Mouse (Mus musculus) spleen, adult 2 months (tissue): ENCODE measurements around the gene Cmtr1. TPM values are rescaled to one million over a fixed set of nuclear protein-coding genes. Genes with fewer than 3 reads are reported as not detected.
"Not testable (repeated sequence)": the region's sequence is repeated elsewhere in the genome, so short reads cannot be mapped to it uniquely, and the experiment has no call there.

Source experiments
- DNase-seq, 2 experiments: peaks; one replicate each; pipeline versions ENCODE4 v3.0.0 to v3.0.0-alpha.2; 2012 to 2021; ENCODE audit warnings: low spot score in 2 of 2, low read depth in 1 of 2
- H3K27ac ChIP-seq: fragments of 200-500 bp; 2 replicates; pipeline ENCODE4 v1.5.1; 2012; ENCODE audit warnings: low read length, inconsistent platforms; ENCODE audit not compliant: insufficient read depth
- H3K27me3 ChIP-seq: fragments of 200-500 bp; 2 replicates; pipeline ENCODE4 v1.6.1; 2012; ENCODE audit warnings: mild to moderate bottlenecking, moderate library complexity, low read length, inconsistent platforms; ENCODE audit not compliant: control insufficient read depth, insufficient read depth
- H3K36me3 ChIP-seq: fragments of 200-500 bp; 2 replicates; pipeline ENCODE4 v1.6.1; 2012; ENCODE audit warnings: mild to moderate bottlenecking, low read length, inconsistent platforms; ENCODE audit not compliant: control insufficient read depth, insufficient read depth
- H3K4me1 ChIP-seq: fragments of 200-500 bp; 2 replicates; pipeline ENCODE4 v1.6.1; 2011; ENCODE audit warnings: inconsistent platforms; ENCODE audit not compliant: control insufficient read depth, insufficient read depth, insufficient read length
- H3K4me3 ChIP-seq: fragments of 200-500 bp; 2 replicates; pipeline ENCODE4 v1.5.1; 2011; ENCODE audit warnings: mild to moderate bottlenecking, inconsistent platforms; ENCODE audit not compliant: insufficient read depth, insufficient read length; ENCODE audit errors: extremely low read depth
- CTCF ChIP-seq: fragments of 200-500 bp; IDR thresholded peaks from 2 replicates; pipeline ENCODE4 v1.5.1; 2011; ENCODE audit warnings: mild to moderate bottlenecking, inconsistent platforms; ENCODE audit not compliant: insufficient read depth, insufficient read length, insufficient replicate concordance; ENCODE audit errors: extremely low read depth
- POLR2A ChIP-seq: fragments of 200-500 bp; IDR thresholded peaks from 2 replicates; pipeline ENCODE4 v1.6.1; 2011; ENCODE audit warnings: low read depth, low read length, inconsistent platforms
- WGBS: fragments of 180-500 bp; shearing (Covaris S2); methylation state at CpG from one replicate; pipeline ENCODE4 v1.1.7; 2018; 5-methylcytosine and 5-hydroxymethylcytosine counted together
- polyA plus RNA-seq: library from polyadenylated mRNA; depleted of rRNA; stranded (reverse); fragments of >200 nt; gene quantifications from 2 replicates; pipeline ENCODE4 v1.2.3, GENCODE M21; 2012; rRNA removed

The Cmtr1 gene
- polyA plus RNA-seq: 34.3 and 38.5 TPM in 2 replicates

DNA sequence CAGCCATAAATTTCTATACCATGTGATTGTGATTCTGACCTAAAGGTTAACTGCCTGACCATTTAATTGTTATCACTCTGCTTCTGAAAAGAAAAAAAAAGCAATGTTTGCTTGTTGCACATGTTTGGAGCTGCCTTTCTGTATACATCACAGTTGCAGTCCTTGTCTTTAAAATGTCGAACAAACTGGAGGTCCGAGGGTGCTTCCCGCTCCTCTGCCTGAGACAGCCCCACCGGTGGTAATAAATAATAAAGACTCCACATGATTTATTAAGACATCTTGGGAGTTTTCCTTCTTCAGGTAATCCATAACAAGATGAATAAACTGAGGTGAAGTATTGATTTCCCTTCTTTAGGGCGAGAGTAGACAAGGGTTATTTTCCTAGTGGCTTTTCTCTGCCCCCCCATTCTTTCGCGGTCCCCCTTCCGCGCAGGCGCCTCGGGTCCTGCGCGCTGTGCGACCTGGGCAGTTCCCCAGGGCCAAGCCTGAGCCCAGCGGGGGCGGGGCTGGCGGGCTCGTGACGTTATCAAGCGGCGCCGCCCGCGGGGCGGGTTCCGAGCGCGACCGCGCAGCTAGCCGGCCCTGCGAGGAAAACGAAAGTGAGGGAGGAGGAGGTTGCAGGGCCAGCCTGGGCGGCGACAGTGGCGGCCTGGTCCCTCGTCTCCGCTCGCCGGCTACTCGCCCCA, at the start of gene Cmtr1:
Cmtr1 (plus strand) TSS at position 520 of the 686 bp plus-strand sequence.
- H3K4me1 ChIP-seq: peaks cover 2% of the 10 kb centered on the region; the same call in 1 of the 2 replicates
- TF ChIP-seq CTCF: no peak
- peak; percentile 84 for TF ChIP-seq POLR2A

DNA sequence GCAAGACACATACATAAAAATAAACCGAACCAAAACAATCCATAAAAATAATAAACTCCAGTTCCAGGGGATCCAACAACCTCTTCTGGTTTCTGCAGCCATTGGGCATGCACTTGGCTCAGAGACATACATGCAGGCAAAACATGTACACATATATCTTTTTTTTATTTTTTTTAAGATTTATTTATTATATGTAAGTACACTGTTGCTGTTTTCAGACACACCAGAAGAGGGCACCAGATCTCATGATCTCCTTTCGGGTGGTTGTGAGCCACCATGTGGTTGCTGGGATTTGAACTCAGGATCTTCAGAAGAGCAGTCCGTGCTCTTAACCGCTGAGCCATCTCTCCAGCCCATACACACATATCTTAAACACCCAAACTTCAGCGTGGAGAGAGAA, 46.9 kb upstream of the Cmtr1 start:
- not testable (repeated sequence) for DNase-seq, H3K27me3 ChIP-seq, H3K27ac ChIP-seq, H3K36me3 ChIP-seq, H3K4me3 ChIP-seq
- peaks cover 11% of the 10 kb centered on the region; the same call in 1 of the 2 replicates for H3K4me1 ChIP-seq
- WGBS: 86% methylated on average over 5 of the region's 5 CpGs

More for the DNA sequence above, at the start of gene Cmtr1:
- peak; percentile 87 to 96 for DNase-seq
- H3K27ac ChIP-seq: peak within 1 kb of the TSS; percentile 94
- no peaks in the 10 kb centered on the region; the same call in 1 of the 2 replicates for H3K27me3 ChIP-seq
- 0 out of 2 replicates have a peak, but pooled peaks cover 6% of the 10 kb centered on the region for H3K36me3 ChIP-seq
- WGBS: 1% methylated on average over 34 of the region's 41 CpGs
- peak within 1 kb of the TSS; percentile 98 for H3K4me3 ChIP-seq

DNA sequence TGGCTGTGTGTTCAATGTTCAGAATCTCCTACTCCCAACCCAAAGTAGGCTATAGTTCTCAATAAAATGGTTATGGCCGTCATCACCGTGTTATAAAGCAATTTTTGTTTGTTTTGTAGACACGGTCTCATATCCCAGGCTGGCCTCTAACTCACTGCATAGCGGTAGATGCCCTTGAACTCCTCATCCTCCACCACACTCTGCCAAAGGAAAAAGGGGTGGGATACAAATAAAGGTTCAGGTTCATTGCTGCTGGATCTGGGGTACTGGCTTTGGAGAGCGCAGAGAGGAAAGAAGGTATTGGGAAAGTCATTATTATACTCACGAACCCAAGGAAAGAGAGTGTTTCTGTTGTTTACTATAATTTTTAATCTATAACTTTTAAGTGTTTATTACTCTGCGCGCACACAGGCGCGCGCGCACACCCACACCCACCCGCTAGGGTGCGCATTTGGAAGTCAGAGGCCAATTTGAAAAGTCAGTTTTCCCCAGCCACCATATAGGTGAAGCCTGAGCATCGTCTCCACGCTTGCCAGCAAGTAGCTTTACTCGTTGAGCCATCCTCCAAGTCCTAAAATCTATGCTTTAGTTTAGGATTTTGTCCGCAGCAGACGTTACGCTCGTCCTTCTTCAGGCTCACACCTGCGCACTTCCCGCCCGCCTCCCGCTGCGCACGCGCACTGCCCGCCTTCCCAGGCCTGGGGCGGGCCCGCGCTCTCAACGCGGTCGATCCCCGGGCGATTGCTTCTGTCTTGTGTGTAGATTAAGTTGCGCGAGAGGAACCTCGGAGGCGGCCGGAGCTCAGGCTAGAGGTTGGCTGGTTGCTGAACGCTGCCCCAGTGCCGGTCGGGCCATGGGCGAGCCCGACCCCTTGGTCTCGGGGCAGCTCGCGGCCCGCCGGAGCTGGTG, 46.0 kb upstream of the Cmtr1 start, which contains the start of the genes Rnf8 and Gm28043:
Rnf8 (plus strand) TSS at position 676 of the 909 bp plus-strand sequence.
Gm28043 (plus strand) TSS at position 762 of the 909 bp plus-strand sequence.
- Histone ChIP-seq H3K36me3 (no peaks in the 10 kb centered on the region), H3K4me3 (peak within 1 kb of the TSS; percentile 80), H3K27me3 (no peaks in the 10 kb centered on the region), H3K4me1 (peaks cover 11% of the 10 kb centered on the region; the same call in 1 of the 2 replicates), H3K27ac (peak within 1 kb of the TSS; percentile 88)
- TF ChIP-seq CTCF (peak; percentile 63; the same call in 1 of the 2 replicates), POLR2A (no peak)
- DNase-seq: peak; percentile 90 to 95
- 2% methylated on average over 52 of the region's 52 CpGs for WGBS

DNA sequence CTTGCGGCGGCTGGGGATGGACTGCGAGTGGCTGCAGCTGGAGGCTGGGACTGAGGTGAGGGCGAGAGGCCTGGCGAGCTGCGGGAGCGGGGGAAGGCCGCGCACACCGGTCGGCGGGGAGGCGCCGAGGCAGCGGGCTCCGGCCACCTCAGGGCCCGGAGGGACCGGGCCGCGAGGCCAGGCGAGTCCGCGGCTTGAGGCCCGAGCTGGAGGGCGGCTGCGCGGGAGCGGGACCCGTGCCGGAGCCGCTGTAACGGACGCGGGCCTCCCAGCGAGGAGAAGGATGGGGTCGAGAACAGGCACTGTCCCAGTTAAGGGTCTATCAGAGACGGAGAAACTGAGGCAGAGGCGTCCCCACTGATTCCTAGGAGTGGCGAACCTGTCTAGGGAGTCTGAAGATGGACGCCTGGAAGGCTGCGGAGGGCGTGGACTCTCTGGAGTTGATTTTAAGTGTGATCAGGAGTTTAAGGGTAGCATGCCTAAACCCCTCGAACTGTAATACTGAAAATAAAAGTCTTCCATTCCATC, 45.3 kb upstream of the Cmtr1 start:
- Histone ChIP-seq H3K27ac (peak overlapping the region; percentile 88), H3K27me3 (no peaks in the 10 kb centered on the region), H3K4me3 (peak overlapping the region; percentile 80), H3K4me1 (peaks cover 11% of the 10 kb centered on the region; the same call in 1 of the 2 replicates), H3K36me3 (no peaks in the 10 kb centered on the region)
- WGBS: under 1% methylated on average over 43 of the region's 43 CpGs
- no peak for TF ChIP-seq POLR2A
- TF ChIP-seq CTCF: no peak
- DNase-seq: no peak

DNA sequence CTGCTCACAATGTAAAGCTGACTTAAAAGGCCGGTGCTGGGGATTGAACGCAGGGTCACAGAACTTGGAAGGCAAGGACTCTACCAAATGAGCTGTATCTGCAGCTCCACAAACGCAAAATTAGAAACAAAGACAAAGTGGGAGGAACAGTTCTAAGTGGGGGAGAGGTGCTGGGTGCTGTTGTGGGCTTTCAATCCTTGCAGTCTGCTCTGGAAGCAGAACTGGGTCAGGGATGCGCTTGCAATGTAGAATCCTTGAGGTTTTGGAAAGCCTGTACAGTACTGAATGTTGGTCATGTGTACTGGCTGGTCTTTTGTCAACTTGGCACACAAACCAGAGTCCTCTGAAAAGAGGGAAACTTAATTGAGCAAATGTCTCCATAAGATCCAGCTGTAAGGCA, 44.8 kb upstream of the Cmtr1 start:
- Histone ChIP-seq H3K4me1 (peaks cover 11% of the 10 kb centered on the region; the same call in 1 of the 2 replicates), H3K4me3 (peak overlapping the region; percentile 80), H3K27ac (peak overlapping the region; percentile 88; the same call in 1 of the 2 replicates), H3K27me3 (no peaks in the 10 kb centered on the region), H3K36me3 (no peaks in the 10 kb centered on the region)
- no peak for DNase-seq
- TF ChIP-seq CTCF (no peak), POLR2A (no peak)
- 15% methylated on average over 4 of the region's 4 CpGs for WGBS

DNA sequence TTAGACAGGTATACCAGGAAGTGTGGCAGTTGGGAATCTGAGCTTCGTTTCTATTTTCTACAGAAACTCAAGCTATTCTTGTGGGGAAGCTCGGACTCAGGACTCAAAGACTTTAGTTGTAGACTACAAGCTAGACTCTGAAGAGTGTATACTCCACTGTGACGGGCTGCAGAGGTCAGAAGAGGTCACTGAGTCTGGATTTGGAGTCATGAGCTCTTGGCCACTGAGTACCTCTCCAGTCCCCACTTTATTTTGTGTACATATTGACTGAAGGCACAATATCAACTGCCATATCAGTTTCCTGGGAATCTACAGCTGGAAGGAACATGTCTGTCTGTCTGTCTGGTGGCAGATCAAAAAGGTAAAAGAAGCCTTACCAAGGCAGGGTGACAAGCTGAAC, 41.2 kb upstream of the Cmtr1 start:
- Histone ChIP-seq H3K4me1 (peaks cover 11% of the 10 kb centered on the region; the same call in 1 of the 2 replicates), H3K27ac (no peak overlapping the region), H3K27me3 (no peaks in the 10 kb centered on the region), H3K36me3 (peaks cover 12% of the 10 kb centered on the region), H3K4me3 (no peak overlapping the region)
- TF ChIP-seq POLR2A (no peak), CTCF (no peak)
- no peak for DNase-seq
- 78% methylated on average over 3 of the region's 3 CpGs for WGBS
